Mouse (Mus musculus) 416B (cell line): Measurements from ENCODE around the gene Fat3.

ENCODE experiments used
- DNase-seq: peaks from one replicate; pipeline ENCODE4 v3.0.0; 2011; ENCODE audit warnings: low read depth

Gene Fat3

DNA sequence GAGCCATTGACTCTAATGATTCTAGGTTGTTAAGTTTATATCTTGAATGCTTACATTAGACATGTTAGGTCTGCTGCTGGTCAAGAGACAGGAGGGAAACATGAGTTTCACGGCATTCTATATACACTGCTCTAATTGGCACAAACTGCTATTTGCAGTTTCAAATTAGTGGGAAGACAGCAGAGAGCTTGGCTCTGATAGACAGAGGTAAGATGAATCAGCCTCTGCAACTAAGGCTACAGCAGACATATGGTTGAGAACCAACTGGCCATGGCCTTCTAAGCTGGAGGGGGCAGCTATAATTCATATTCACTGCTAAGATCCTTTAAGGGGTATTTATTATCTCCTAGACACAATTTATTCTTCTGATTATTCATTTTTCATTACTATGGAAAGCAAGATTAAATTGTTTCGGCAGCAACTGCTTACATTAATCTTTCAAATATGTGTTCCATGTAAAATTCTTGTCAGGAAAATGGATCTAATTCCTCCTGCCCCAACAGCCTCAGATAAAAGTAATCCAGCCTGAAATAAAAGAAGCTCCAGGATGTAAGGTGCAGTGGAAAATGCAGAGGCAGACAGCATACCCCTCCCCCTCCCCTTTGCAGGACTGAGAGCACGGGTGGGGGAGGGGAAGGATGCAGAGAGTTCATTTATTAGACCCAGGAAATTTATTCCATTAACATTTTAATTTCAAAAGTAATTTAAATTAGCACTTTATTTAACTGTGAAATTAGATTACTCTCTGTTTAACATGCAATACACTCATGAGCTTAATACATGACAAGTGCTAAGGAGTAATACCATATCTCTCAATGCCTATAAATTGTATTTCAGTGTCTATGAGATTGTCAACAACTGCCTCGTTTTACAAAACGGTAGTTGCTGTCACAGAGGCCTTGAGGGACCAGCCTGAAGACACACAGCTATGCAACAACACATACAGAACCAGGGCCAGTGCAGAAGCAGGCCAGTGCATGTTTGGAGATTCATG is 189.9 kb downstream of the Fat3 start:
- no peak for DNase-seq

DNA sequence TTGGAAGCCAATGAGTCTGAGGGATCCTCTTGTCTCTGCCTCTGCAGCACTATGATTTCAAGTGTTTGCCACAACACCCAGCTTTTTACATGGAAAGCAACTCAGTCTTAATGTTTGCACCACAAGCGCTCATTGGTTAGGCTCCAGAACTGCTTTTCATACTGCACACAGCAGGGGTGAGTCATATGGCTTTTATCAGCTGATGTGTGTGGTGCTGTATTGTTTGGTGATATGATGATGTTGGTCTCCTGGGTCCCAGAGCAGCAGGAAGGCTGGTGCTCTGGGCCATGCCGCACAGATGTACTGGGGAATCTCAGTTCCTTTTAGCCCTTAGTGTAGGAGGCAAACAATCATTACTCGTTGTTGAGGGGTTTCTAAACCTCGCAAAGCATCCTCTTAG is 190.8 kb downstream of the Fat3 start:
- no peak for DNase-seq

GRCm38 (mm10) chr9:16307789-16308188 is 193.3 kb downstream of the Fat3 start:
- no peak for DNase-seq

DNA sequence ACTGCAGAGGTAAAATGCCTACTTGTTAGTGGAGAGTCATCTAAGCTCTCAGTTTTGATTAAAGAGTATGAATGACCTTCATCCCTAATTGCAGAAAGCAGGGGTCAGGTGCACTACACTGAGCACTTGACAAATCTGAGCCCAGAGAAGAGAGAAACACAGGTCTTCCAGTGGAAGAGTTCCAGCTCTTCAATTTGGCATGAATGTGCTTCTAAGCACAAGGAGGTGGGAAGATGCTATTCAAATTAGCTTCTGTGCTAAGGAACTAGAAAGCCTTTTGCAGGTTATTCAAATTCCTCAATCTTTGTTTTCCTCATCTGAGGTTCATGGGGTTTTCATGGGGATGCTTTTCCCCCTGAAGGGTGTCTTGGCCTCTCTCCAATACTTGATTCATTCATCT is 194.9 kb downstream of the Fat3 start:
- DNase-seq: no peak

DNA sequence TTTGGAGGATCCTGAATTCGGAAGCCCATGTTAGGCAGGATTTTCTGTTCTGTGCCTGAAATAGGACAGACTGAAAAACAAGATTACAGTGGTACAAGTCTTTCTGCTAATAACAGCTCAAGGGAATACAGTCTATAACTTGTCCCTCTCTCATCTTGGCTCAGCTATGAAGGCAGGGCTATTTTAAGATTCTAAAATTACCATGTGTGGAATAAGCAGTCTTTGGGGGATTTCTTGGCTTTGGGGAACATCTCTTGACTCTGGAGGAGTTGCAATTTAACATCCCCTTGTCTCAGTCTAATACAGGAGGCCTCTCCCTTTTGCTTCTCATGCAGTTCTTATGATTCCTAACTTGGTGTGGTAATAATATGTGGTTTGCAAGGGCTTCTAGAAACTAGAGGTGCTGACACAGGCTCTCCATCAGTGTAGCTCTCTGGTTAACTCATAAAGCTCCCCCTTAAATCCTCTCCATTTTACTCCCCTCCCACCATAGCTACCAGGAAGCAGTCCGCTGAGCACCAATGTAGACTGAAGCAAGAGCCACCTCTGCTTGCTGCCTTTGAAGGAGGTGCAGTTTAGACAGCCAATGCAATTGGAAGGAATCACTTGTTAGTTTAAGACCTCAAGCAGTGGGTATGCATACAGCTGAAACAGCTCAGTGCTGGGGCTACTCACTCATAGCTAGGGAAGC is 195.5 kb downstream of the Fat3 start:
- DNase-seq: no peak

GRCm38 (mm10) chr9:16304949-16305348 is 196.1 kb downstream of the Fat3 start:
- DNase-seq: no peak

- no peak for DNase-seq
Measured at GRCm38 (mm10) chr9:16302484-16302883, 198.6 kb downstream of the Fat3 start.

DNA sequence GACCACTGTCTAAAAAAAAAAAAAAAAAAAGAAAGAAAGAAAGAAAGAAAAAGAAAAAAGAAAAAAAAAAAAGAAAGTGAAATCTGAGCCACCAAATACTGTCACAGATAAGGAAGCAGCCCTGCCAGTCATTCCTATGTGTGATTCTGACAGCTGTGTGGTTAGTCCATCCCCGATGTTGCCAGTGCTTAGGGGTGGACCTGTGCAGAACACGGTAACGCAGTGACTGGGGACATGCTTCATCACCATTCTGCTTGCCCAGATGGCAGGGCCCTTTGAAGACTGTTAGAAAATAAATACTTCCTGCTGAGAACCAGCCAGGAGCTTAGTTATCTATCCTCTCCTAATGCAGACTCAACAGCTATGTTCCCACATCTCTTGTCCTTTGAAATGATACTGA is 203.2 kb downstream of the Fat3 start:
- no peak for DNase-seq

DNA sequence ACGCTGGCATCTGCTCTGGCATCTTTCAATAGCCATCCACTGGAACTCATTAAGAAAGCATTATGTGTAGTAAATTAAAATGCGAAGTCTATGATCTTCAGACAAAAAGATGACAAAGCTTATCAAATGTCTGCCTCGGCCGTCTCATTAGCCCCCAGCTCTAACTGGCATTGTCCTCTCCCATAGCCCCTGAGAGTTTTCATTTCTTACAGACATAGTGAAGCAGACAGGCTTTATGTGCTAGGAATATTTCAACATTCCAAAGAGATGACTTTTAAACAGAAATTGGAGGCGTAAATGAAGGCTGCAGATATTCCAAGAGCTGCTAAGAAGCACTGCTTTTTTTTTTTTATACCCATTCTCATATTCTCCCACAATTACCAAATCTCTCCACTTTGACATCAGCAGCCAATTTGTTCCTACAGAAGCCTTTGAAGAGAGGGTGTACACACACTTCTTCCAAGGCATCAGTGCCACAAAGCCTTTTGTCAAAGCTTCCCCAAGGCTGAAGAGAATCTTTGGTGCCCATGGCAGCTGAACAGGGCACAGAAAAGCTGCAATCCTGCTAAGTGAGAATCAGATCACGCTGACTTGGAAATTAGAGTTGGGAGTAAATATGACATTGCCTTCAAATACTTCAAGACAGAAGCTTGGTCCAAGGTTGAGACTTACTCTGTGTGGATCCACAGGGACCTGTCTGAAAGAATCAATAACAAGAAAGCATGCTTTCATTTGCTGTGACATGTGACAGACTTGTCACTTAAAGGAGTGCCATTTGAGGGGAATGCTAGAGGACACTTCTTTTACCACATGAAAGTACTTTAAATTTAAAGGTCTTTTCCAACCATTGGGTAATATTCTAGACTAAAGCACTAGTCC is 206.9 kb downstream of the Fat3 start:
- no peak for DNase-seq

- no peak for DNase-seq
Measured at GRCm38 (mm10) chr9:16292492-16292891, 208.6 kb downstream of the Fat3 start.

- no peak for DNase-seq
Measured at GRCm38 (mm10) chr9:16290911-16291310, 210.2 kb downstream of the Fat3 start.

DNA sequence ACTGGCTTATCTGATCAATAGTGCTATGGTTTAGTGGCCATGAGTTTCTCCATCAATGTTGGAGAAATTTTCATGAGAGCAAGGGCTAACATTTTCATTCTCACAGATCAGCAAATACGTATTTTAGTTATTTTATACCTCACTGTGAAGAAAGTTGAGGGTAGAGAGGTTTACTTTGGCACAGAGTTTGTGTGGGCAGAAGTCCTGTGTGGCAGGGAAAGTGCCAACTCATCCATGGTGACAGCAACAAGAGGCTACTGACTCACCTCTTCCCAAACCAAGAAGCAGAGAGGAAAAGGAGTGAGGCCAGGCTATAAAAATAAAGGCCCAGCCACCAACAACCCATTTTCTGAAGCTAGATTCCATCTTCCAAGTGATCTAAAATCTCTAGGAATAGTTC is 218.1 kb downstream of the Fat3 start:
- no peak for DNase-seq

DNA sequence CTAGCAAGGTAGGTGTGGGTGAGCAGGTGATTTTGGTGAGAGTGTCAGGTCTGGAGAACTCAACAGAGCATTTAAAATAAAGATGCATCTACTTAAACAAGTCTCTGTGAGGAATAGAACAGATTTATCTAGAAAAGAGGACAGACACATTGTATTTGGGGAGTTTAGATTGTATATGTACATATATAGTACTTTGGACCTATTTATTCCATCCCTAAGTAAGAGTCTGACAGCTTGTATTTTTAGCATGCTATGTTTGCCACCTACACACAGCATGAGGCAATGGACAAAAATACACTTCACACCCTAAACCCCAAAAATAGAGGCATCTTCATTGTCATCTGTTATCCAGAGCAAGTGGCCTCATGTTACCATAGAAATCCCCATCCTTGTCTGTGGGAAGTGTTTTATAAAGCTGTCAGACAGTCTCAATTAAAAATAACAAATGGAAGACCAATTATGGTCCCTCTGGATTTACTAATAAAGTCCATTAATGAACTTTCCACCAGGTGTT is 218.7 kb downstream of the Fat3 start:
- no peak for DNase-seq

GRCm38 (mm10) chr9:16275589-16275988 is 225.5 kb downstream of the Fat3 start:
- DNase-seq: no peak

DNA sequence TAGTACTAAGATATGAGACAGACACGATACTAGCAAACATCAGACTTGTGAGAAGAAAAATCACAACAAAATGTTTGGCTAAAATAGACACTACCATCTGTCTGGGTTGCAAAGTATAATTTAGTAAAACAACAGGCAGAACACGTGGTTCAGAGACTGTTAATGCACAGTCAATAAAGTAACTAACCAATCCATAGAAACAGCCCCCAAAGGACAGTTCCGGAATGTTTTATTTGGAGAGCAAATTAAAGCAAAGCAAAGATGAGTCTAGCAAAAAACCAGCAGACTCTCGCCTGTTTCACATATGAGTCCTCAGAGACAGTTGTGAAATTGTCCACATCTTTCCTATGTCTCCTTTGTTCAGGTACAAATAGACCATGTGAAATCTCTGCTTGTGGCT is 227.0 kb downstream of the Fat3 start:
- no peak for DNase-seq

DNA sequence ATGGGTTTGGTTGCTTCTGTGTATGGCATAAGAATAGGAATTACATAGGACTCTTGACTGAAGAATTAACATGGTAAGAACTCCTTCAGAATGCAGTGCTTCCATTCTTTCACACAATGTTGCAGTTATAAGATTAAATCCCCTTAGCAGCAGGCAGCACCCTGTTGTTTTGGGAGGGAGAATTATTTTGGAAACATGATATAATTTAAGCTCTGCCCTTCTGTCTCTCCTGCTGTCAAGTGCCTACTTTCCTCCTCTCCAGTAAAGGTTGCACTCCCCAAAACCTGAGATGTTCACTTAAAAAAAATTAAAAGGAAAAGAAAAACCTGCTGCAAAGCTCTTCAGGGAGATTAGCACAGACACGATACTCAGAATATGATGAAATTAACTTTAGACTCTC is 228.3 kb downstream of the Fat3 start:
- DNase-seq: no peak

- no peak for DNase-seq
Measured at GRCm38 (mm10) chr9:16270768-16271114, 230.3 kb downstream of the Fat3 start.

DNA sequence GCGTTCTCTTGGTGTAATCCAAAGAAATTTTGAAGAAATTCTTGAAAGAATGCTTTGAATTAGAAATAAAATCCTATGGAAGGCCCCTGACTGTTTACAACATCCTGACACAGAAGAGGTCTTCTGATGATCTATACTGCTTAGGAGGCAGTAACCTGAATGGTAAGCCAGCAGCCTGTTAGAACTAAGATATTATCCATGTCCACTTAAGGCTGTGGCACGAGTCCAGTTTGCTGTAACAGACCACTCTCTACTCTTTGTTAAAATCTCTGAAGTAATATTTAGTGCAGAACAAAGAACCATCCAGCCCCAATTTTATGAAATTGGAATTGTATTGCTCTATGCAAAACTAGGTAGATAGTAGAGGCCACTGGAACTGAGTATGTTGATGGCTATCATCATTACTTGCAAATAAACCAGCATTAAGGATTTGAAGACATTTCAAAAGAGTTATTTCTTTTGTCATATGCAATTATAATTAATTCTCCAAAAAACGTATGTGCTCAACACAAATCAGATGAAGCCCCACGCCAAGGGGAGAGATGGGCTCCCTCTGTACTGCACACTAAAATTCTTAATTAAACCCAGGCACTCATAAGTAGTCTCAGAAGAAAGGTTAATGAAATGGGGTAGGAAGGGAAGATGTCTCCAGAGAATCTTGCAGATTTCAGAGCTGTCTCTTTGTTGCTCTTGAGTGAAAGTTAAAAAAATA is 230.9 kb downstream of the Fat3 start:
- DNase-seq: no peak

GRCm38 (mm10) chr9:16265519-16265918 is 235.6 kb downstream of the Fat3 start:
- DNase-seq: no peak

DNA sequence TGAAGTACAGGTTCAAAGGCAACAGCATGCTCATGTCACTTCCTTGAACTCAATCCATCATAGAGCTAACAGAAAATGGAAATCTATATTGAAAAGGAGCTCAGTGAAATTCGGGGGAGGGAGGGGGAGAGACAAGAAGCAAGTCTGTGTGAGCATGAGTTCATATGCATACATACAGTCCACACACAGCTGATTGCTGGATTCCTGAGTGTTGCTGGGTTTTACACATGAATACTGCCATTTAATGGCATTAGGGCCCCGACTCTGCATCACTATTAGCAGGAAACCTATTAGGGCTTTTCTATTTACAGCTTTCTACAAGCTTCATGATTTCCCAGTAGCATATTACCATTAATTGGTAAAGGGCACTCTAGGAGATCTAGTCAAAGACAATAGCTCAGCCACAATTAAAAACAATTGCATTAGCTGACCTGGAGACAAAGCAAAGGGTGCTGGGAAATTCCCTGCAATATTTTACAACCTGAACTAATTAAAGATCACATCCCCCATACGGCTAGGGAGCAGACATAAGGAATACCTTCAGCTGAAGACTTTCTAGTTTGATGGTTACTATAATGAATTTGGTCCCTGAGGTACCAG is 243.7 kb downstream of the Fat3 start:
- no peak for DNase-seq

- no peak for DNase-seq
Measured at GRCm38 (mm10) chr9:16256577-16257207, 244.4 kb downstream of the Fat3 start.
